Mouse (Mus musculus) gastrocnemius, adult 2 months (tissue): Measurements from ENCODE around the gene Celsr1. TPM values are rescaled to one million over a fixed set of nuclear protein-coding genes. Genes with fewer than 3 reads are reported as not detected.
A peak's percentile ranks its signal among the peaks of the same experiment; 100 is the strongest.

Experiments
- DNase-seq: peaks from one replicate; pipeline ENCODE4 v3.0.0; 2022
- H3K27ac ChIP-seq: fragments of 200-600 bp; 2 replicates; pipeline ENCODE4 v1.8.1; 2022; ENCODE audit warnings: mild to moderate bottlenecking
- H3K4me3 ChIP-seq: fragments of 200-600 bp; 2 replicates; pipeline ENCODE4 v1.8.1; 2022; ENCODE audit warnings: mild to moderate bottlenecking, moderate library complexity
- CTCF ChIP-seq: fragments of 200-600 bp; IDR thresholded peaks from 2 replicates; pipeline ENCODE4 v1.8.1; 2022; ENCODE audit warnings: antibody characterized with exemption, mild to moderate bottlenecking, moderate library complexity
- intact Hi-C: fragments of 180-260 bp; cut with DNase I; formaldehyde crosslinking; loops from one replicate; pipeline ENCODE4 v1.15.1; 2025
- total RNA-seq, 2 experiments: library from RNA; stranded (reverse); gene quantifications; 2 replicates each; pipeline ENCODE4 v1.2.3; 2021

Celsr1 gene
- total RNA-seq, 2 experiments from 2014 or later: 0.13 to 0.28 TPM

DNA sequence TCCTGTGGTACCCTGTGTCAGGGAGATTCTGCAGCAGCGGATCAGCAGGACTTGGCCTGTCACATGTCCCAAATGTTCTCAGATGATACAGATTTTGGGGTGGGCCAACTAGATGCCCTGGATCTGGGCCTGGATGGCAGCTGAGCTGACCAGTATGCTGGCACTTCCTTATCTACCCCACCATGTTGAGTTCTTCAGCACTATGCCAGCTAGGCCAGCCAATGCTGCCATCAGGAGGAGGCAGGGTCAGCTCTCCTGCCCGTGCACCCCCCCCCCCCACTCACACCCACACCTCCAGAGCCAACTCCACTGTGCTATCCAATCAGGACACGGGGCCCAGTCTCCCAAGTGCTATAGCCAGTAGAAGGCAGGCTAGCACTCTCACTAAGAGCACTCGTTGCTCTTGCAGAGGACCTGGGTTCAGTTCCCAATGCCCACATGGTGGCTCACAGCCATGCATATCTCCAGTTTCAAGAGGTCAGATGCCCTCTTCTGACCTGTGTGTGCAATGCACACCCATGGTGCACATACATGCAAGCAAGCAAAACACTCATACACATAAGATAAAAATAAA is 16.7 kb upstream of the Celsr1 start:
- no peak for DNase-seq
- TF ChIP-seq CTCF: peak; percentile 13; the same call in 1 of the 2 replicates
- intact Hi-C loops: no loop called here
- Histone ChIP-seq H3K4me3 (no peak overlapping the region), H3K27ac (no peak overlapping the region)

DNA sequence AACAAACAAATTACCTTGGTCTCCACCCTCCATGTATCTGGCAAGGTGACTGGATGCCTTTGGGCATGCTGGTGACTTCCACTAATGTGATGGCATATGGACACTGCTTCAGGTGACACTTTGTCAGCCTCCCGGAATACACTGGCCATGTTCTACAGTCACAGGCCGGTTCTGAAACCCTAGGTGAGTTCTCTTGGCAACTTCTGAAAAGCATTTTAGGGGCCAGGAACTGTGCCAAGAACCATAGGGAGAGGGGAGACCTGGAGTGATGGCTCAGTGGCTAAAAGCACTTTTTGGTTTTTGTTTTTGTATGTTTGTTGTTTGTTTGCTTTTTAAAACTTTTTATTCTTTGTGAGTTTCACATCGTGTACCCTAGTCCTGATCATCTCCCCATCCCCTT is 15.9 kb upstream of the Celsr1 start:
- no peak for TF ChIP-seq CTCF

DNA sequence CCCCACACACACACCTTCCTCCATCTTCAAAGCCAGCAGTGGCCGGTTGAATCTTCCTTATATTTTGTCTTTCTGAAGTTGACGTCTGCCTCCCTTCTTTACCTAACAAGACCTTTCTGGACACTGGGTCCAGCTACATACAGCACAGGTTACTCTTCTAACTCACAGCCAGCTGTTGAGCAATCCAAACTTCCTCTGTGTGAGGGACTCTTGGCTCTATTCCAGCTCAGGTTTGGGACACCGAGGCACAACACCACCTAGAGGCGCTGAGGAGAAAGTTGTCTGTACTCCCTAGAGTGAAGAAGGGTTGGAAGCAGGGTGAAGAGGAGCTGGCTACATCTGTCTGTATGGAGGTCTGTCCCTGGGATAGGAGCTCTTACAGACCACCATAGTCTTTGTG is 8.8 kb upstream of the Celsr1 start:
- TF ChIP-seq CTCF: no peak; the same call in 1 of the 2 replicates
- intact Hi-C loops: loop anchor here (10.0 kb wide), 1 partner anchor 328 kb away; no protein-coding TSS in a partner anchor
- H3K27ac ChIP-seq: no peak overlapping the region
- H3K4me3 ChIP-seq: no peak overlapping the region
- no peak for DNase-seq

More for the DNA sequence above, 15.9 kb upstream of the Celsr1 start:
- DNase-seq: no peak
- H3K27ac ChIP-seq: no peak overlapping the region
- intact Hi-C loops: loop anchor here (10.0 kb wide), 1 partner anchor 335 kb away; no protein-coding TSS in a partner anchor
- H3K4me3 ChIP-seq: no peak overlapping the region

DNA sequence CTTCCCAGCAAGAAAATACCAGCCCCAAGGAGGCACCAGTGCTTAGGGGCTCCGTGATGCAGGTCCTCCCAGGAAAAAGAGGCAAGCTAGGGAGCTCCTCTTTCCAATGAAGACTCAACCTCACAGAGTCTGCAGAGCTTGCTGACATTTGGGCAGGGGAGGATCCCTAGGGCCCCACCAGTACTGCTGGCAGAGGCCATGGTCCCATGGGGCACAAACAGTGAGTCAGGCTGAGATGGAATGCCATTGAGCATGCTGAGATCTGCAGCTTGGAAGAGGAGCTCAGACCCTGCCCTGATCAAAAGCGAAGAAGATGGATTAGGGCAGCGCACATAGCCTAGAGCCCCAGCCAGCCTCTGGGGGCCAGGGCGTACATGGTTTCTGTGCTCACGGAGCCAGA is 7.8 kb upstream of the Celsr1 start:
- intact Hi-C loops: loop anchor here (10.0 kb wide), 1 partner anchor 327 kb away; no protein-coding TSS in a partner anchor
- no peak for TF ChIP-seq CTCF
- no peak for DNase-seq
- no peak overlapping the region for H3K4me3 ChIP-seq
- H3K27ac ChIP-seq: no peak overlapping the region

DNA sequence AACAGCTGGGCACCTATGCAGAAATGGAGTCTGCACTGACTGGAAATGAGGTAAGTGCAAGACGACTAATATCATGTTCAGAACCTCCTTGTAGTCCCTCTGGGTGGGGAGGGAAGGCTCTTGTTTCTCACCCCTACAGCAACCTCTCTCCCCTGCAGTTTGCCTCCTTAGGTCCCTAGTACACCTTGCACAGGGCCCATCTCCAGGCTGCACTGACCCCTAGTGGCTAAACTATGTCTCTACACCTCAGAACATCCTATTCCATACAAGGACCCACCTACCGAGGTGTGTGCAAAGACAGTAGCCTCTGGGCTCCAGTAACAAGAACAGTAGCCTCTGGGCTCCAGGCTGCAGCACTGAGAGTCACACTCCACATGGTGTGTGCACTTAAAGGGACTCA is 5.2 kb upstream of the Celsr1 start:
- Histone ChIP-seq H3K27ac (no peak overlapping the region), H3K4me3 (no peak overlapping the region)
- peak; percentile 66 for DNase-seq
- intact Hi-C loops: loop anchor here (1.0 to 5.0 kb wide), 2 partner anchors 127 to 143 kb away; no protein-coding TSS in a partner anchor
- peak; percentile 94; the same call in 1 of the 2 replicates for TF ChIP-seq CTCF

DNA sequence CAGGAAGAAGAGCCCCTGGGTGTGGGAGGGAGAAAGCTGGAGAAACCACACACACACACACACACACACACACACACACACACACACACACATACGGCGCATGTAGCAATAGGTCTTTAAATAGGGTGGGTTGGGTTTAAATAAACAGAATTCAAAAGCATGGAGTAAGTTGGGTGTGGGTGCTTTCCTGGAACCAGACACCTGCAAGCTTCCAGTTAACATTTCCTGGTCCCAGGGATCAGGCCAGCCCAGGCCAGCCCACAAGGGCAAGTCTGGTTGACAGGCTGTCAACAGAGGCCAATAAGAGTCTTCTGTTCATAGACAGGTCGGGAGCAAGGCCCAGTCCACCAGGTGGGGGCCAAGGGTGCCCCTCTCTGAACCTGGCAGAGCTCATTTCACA is 2.3 kb upstream of the Celsr1 start:
- intact Hi-C loops: loop anchor here (1.0 to 5.0 kb wide), 2 partner anchors 124 to 140 kb away; no protein-coding TSS in a partner anchor
- DNase-seq: no peak
- no peak for TF ChIP-seq CTCF
- no peak overlapping the region for H3K4me3 ChIP-seq
- H3K27ac ChIP-seq: no peak overlapping the region

DNA sequence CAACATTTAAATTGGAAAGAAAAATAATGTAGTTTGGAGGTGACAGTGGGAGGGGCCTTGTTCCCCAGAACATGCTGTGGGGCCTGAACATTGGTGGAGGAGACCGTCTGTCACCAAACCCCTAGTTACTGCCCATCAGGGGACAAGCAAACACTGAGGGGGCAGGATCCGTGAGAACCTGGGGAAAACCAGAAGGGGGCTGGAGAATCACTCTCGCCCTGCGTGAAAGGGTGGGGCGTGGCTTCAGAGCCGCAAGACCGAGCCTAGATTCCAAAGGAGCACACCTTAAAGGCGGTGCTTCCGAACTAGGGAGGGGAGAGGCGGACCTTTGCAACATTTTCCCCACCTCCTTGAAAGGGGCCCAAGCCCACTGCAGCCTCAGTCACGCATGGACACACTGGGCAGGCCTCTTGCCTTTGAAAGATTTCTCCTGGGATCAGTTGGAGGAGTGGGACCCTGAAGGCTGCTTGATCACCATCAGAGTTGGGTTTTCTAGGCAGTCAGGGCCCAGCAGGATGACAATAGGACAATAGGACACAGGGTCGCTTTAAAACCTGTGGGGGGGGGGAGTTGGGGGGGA is 1.3 kb upstream of the Celsr1 start:
- Histone ChIP-seq H3K4me3 (peak overlapping the region; percentile 64), H3K27ac (no peak overlapping the region)
- intact Hi-C loops: loop anchor here (1.0 to 5.0 kb wide), 2 partner anchors 123 to 139 kb away; no protein-coding TSS in a partner anchor
- DNase-seq: no peak
- no peak for TF ChIP-seq CTCF

DNA sequence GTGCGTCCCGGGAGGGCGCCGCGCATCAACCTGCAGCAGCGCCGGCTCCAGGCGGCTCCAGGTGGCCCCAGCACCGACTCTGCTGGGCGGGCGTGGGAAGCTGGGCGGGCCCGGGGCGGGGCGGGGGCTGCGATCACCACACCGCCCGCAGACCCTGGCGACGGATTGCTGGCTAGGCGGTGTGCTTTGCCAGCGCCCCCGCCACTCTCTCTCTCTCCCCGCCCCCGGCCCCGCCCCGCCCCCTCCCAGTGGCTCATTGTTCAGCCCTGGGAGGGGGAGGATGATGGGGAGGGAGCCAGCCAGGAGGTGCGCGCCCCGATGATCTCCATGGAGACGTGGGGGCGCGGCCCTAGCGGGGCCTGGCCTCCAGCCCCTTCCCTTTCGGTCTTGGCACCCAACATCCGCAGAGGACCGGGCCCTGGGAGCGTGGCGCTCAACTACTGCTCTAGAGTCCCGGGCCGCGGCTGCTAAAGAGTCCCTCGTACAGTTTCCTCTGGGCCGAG is 495 bp upstream of the Celsr1 start:
- no peak overlapping the region for H3K27ac ChIP-seq
- intact Hi-C loops: no loop called here

DNA sequence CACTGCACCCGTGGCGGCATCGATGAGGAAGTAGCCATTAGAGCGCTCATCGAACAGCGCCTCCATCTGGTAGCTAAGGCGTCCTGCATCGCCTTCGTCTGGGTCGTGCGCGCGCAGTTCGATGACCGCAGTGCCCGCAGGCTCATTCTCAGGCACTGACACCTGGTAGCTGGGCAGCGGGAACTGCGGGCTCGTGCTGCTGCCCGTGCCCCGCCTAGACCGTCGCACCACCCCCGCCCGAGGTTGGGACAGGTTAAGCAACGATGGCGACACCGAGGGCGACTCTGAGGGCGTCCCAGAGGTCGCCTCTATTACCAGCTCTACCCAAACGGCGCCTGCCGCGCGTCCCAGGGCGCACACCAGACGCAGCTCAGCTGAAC is 776 bp downstream of the Celsr1 start:
- no peak overlapping the region for H3K27ac ChIP-seq
- H3K4me3 ChIP-seq: peak overlapping the region; percentile 64
- DNase-seq: no peak
- TF ChIP-seq CTCF: peak; percentile 39
- intact Hi-C loops: no loop called here

More for the DNA sequence above, 495 bp upstream of the Celsr1 start:
- DNase-seq: no peak
- TF ChIP-seq CTCF: no peak
- peak overlapping the region; percentile 64 for H3K4me3 ChIP-seq

DNA sequence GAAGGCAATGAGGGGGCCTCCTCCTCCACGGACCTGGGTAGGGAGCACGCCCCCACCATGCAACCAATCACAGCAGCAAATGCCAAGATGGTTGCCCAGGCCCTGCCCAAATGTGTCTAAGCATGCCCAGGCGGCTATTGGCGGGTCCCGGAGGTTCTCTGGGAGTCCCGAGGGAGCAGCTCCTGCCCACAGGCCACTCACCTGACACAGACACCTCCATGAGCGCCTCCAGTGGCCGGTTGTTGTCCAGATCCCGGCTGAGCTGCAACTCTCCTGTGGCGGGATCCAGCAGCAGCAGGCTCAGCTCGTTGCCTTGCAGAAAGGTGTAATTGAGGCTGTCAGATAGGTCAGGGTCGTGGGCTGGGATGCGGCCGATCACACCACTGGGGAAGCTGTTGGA is 3.6 kb downstream of the Celsr1 start:
- no peak for TF ChIP-seq CTCF
- Histone ChIP-seq H3K4me3 (no peak overlapping the region), H3K27ac (no peak overlapping the region)
- intact Hi-C loops: no loop called here
- DNase-seq: no peak

DNA sequence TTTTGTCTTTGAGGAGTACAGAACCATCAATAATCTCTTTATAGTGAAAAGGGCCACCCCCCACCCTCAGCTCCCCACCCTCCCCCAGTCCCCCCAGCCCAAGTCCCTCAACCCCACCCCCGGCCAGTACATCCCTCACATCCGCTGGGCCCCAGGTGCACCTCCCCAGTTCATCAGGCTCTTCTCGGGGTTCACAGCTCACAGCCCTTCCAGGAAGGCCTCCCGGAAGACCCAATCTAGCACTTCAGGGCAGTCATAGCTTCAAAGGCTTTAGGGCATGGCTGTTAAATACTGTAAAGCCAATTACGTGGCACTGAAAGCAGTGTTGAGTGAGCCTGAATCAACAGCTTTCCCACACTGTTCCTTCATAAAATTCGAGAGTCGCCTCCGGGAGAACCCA is 5.7 kb downstream of the Celsr1 start:
- Histone ChIP-seq H3K4me3 (no peak overlapping the region), H3K27ac (no peak overlapping the region)
- intact Hi-C loops: no loop called here
- DNase-seq: no peak
- TF ChIP-seq CTCF: no peak

DNA sequence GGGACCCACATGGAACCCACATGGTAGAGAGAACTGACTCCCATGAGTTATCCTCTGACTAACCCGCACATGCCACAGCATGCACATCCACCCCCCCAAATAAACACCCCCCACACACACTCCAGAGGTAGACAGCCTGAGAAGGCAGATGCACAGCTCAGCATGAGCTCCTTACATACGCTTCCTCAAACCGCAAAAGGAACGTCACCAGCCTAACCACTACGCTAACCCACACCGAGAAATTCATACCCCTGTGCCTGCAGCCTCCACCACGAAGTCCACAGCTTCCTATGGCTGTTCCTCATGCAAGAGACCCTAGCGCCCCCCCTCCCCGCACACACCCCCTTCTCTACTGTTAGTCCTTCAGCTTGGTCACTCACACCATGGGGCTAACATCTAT is 11.6 kb downstream of the Celsr1 start:
- no peak overlapping the region for H3K27ac ChIP-seq
- no peak for DNase-seq
- no peak for TF ChIP-seq CTCF
- H3K4me3 ChIP-seq: no peak overlapping the region
- intact Hi-C loops: no loop called here

DNA sequence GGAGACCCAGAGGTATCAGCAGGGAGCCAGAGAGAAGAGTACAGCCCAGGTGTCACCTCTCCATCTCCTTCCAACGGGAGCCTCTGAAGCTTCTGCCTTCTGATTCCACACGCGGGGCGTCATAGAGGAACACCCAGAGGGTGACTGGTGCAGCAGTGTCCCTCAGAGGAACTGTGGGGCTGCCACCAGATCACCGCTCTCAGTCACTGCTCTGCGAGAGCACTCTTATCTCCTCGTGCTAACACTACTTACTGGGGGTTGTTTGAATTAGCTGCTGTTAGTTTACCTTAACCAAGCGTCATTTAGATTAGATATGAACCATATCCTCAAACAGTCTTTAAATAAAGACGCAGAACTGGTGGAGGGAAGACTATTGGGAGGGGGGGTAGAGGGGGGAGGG is 12.3 kb downstream of the Celsr1 start:
- DNase-seq: no peak
- TF ChIP-seq CTCF: no peak
- H3K4me3 ChIP-seq: no peak overlapping the region
- H3K27ac ChIP-seq: no peak overlapping the region
- intact Hi-C loops: no loop called here
